Mouse (Mus musculus): ENCODE data around the gene Mrgpra6. TPM values are rescaled to one million over a fixed set of nuclear protein-coding genes. Genes with fewer than 3 reads are reported as not detected.

Mrgpra6 gene
- total and polyA plus RNA-seq, 3 experiments: not detected

DNA sequence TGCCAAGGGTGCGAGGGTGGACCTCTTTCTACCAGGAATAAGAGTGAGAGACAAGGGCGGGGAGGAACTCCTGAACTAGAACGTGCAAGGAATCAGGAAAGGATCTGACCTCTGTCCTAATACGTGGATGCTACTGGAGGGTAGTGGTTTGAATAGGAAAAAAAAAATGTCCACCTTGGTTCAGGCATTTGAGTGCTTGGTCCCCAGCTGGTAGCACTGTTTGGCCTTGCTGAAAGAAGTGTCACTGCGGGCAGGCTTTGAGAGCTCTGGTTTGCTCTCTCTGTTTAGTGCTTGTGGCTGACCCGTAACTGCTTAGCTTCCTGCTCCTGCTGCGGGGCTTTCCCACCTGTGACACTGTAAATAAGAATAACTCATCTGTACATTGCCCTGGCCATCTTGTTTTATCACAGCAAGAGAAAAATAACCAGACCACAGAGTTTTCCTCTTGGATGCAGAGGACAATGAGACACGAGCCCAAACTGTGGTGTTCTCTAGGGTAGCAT, 64.8 kb downstream of the Mrgpra6 start (continued):
- TF ChIP-seq UBTF (IDR thresholded peaks at IDR 0.05; ENCODE audit: low read depth, low read length) (0 out of 2 replicates have a peak, but pooled peaks have one; percentile 23), KAT2A (IDR thresholded peaks at IDR 0.05; ENCODE audit: insufficient replicate concordance, low read length) (no peak), NRF1 (IDR thresholded peaks at IDR 0.05; ENCODE audit: low read depth, low read length) (0 out of 2 replicates have a peak, but pooled peaks have one; percentile 34), ZKSCAN1 (IDR thresholded peaks at IDR 0.05; ENCODE audit: borderline replicate concordance, low read depth, low read length) (no peak), MXI1 (IDR thresholded peaks at IDR 0.05; ENCODE audit: low read depth, low read length) (peak; percentile 71; the same call in 1 of the 2 replicates), USF2 (conservative IDR thresholded peaks at IDR 0.05; ENCODE audit: low read depth, low read length) (no peak), MYC (IDR thresholded peaks at IDR 0.05; ENCODE audit: low read depth, low read length) (0 out of 2 replicates have a peak, but pooled peaks have one; percentile 11), SIN3A (IDR thresholded peaks at IDR 0.05; ENCODE audit: low read length) (0 out of 2 replicates have a peak, but pooled peaks have one; percentile 52), TCF12 (IDR thresholded peaks at IDR 0.05; ENCODE audit: low read depth, low read length) (peak; percentile 60; the same call in 1 of the 2 replicates), ZMIZ1 (IDR thresholded peaks at IDR 0.05; ENCODE audit: low read depth, low read length) (no peak), CHD2 (IDR thresholded peaks at IDR 0.05; ENCODE audit: low read length) (no peak), TBP (conservative IDR thresholded peaks at IDR 0.05; ENCODE audit: low read depth, low read length) (0 out of 2 replicates have a peak, but pooled peaks have one; percentile 23), CHD1 (IDR thresholded peaks at IDR 0.05; ENCODE audit: low read depth, low read length) (0 out of 2 replicates have a peak, but pooled peaks have one; percentile 59)

Other genes starting within 250 kb of the Mrgpra6 start
- 2.6 and 2.9 TPM in 2 replicates for gene Uevld, start 246.4 kb downstream of the Mrgpra6 start, total RNA-seq (2012; rRNA removed)
- 4.6 and 5.2 TPM in 2 replicates for gene Uevld, start 246.4 kb downstream of the Mrgpra6 start, total RNA-seq (2014; rRNA removed)
- gene Uevld, start 246.4 kb downstream of the Mrgpra6 start, polyA plus RNA-seq (2012; ENCODE audit: insufficient read length, low read depth): 5.5 and 6.6 TPM in 2 replicates
- not detected in 2 replicates for gene Gm9999, start 221.3 kb downstream of the Mrgpra6 start, total RNA-seq (2012; rRNA removed)
- not detected in 2 replicates for gene Gm9999, start 221.3 kb downstream of the Mrgpra6 start, total RNA-seq (2014; rRNA removed)
- gene Gm9999, start 221.3 kb downstream of the Mrgpra6 start, polyA plus RNA-seq (2012; ENCODE audit: insufficient read length, low read depth): not detected in 2 replicates
- 10.5 and 14.3 TPM in 2 replicates for gene Spty2d1, start 196.5 kb downstream of the Mrgpra6 start, total RNA-seq (2012; rRNA removed)
- gene Spty2d1, start 196.5 kb downstream of the Mrgpra6 start, total RNA-seq (2014; rRNA removed): 22.9 and 24.6 TPM in 2 replicates
- 29.9 and 32.6 TPM in 2 replicates for gene Spty2d1, start 196.5 kb downstream of the Mrgpra6 start, polyA plus RNA-seq (2012; ENCODE audit: insufficient read length, low read depth)
- 0.29 and 0.30 TPM in 2 replicates for gene Tmem86a, start 154.3 kb downstream of the Mrgpra6 start, total RNA-seq (2012; rRNA removed)
- 0.61 and 0.82 TPM in 2 replicates for gene Tmem86a, start 154.3 kb downstream of the Mrgpra6 start, total RNA-seq (2014; rRNA removed)
- 1.5 and 2.0 TPM in 2 replicates for gene Tmem86a, start 154.3 kb downstream of the Mrgpra6 start, polyA plus RNA-seq (2012; ENCODE audit: insufficient read length, low read depth)
- 1.6 and 1.9 TPM in 2 replicates for gene Ptpn5, start 71.2 kb downstream of the Mrgpra6 start, total RNA-seq (2012; rRNA removed)
- gene Ptpn5, start 71.2 kb downstream of the Mrgpra6 start, total RNA-seq (2014; rRNA removed): 0.90 TPM in 2 replicates
- gene Ptpn5, start 71.2 kb downstream of the Mrgpra6 start, polyA plus RNA-seq (2012; ENCODE audit: insufficient read length, low read depth): 3.0 and 3.4 TPM in 2 replicates
- not detected in 2 replicates for gene Mrgpra9, start 47.9 kb upstream of the Mrgpra6 start, total RNA-seq (2012; rRNA removed)
- gene Mrgpra9, start 47.9 kb upstream of the Mrgpra6 start, total RNA-seq (2014; rRNA removed): not detected in 2 replicates
- gene Mrgpra9, start 47.9 kb upstream of the Mrgpra6 start, polyA plus RNA-seq (2012; ENCODE audit: insufficient read length, low read depth): 0.26 TPM in 1 of 2 replicates, not detected in the other
- gene Mrgpra1, start 149.3 kb upstream of the Mrgpra6 start, total RNA-seq (2012; rRNA removed): not detected in 2 replicates
- gene Mrgpra1, start 149.3 kb upstream of the Mrgpra6 start, total RNA-seq (2014; rRNA removed): not detected in 2 replicates
- not detected in 2 replicates for gene Mrgpra1, start 149.3 kb upstream of the Mrgpra6 start, polyA plus RNA-seq (2012; ENCODE audit: insufficient read length, low read depth)
- not detected in 2 replicates for gene Mrgpra2a, start 247.2 kb upstream of the Mrgpra6 start, total RNA-seq (2012; rRNA removed)
- gene Mrgpra2a, start 247.2 kb upstream of the Mrgpra6 start, total RNA-seq (2014; rRNA removed): not detected in 2 replicates
- gene Mrgpra2a, start 247.2 kb upstream of the Mrgpra6 start, polyA plus RNA-seq (2012; ENCODE audit: insufficient read length, low read depth): not detected in 2 replicates

Data from CH12.LX (cell line).